Mouse (Mus musculus): ENCODE results near the gene Coro2a.
A peak's percentile ranks its signal among the peaks of the same experiment; 100 is the strongest.
"Not testable (repeated sequence)": the region's sequence is repeated elsewhere in the genome, so short reads cannot be mapped to it uniquely, and the experiment has no call there.

Gene Coro2a

GRCm38 (mm10) chr4:46601844-46602423, at the start of gene Coro2a:
Coro2a (minus strand) TSS chr4:46602202.
- peak; percentile 96 for DNase-seq

GRCm38 (mm10) chr4:46650086-46650753, 48.2 kb upstream of the Coro2a start, which contains the start of gene Tbc1d2:
Tbc1d2 (minus strand) TSS chr4:46650209.
- DNase-seq = peak; percentile 99

GRCm38 (mm10) chr4:46649161-46649560, 47.2 kb upstream of the Coro2a start:
- no peak for DNase-seq

GRCm38 (mm10) chr4:46643676-46644112, 41.7 kb upstream of the Coro2a start:
- peak; percentile 91 for DNase-seq

DNA sequence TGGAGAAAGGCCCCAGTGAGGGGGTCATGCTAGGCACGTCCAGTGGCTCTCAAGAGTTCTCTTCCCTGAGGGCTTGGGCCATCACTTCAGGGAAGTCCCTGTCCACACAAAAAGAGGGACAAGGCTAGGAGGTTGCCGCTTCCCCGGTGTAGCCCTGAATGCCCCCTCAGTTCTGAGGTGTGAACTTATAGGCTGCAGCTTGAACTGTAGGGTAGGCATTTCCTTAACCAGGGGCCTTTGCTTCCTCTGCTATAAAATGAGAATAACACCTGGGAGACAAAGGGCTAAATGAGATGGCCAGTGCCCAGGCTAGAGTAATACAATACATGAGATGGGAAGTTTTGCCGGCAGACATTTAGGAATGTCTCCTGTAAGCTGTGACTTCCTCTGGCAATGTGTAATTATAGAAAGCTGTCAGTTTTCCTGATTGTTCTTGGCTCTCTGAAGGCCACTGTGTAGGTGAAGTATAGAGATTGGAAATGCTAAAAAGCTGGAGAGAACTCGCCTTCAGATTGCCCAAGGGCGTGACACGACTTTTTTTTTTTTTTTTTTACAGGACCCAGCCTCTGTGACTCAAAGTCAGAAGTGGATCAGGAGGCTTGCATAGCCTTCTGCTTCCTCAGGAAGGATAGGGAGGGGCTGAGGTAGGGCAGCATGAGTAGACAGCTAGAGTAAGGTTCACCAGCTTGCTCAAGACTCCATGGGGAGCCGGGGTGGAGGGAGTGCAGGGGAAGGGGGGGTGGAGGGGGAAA, 41.1 kb upstream of the Coro2a start:
- DNase-seq = peak; percentile 98

GRCm38 (mm10) chr4:46641283-46641682, 39.3 kb upstream of the Coro2a start:
- DNase-seq = no peak

DNA sequence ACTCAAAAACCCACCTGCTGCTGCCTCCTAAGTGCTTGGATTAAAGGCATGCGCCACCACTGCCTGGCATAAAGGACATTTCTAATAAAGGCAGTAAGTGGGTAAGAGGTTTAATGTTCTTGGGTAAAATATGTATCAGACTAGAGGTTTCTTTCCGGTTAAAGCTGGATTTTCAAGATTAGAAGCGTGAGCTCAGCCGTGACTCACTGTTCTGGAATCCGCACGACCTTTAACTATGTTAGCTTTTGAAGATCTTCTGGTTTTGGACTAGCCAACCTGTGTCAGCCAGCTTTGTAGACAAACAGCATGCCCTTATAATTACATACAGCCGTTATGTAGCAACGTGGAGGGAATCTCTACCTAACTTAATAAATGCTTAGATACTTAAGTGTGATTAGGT, 37.9 kb upstream of the Coro2a start:
- DNase-seq = no peak

DNA sequence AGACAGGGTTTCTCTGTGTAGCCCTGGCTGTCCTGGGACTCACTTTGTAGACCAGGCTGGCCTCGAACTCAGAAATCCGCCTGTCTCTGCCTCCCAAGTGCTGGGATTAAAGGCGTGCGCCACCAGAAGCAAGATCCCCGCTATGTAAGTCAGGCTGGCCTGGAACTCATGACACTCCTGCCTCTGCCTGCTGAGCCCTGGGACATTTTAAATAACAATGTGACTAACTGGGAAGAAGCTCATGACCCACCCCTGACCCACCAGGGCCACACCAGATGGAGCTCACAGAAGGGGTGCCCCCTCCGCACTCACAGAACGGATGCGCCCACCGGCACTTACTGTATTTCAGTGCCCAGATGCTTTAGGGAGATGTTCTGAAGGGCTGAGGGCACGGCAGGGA, 35.2 kb upstream of the Coro2a start:
- not testable (repeated sequence) for DNase-seq

DNA sequence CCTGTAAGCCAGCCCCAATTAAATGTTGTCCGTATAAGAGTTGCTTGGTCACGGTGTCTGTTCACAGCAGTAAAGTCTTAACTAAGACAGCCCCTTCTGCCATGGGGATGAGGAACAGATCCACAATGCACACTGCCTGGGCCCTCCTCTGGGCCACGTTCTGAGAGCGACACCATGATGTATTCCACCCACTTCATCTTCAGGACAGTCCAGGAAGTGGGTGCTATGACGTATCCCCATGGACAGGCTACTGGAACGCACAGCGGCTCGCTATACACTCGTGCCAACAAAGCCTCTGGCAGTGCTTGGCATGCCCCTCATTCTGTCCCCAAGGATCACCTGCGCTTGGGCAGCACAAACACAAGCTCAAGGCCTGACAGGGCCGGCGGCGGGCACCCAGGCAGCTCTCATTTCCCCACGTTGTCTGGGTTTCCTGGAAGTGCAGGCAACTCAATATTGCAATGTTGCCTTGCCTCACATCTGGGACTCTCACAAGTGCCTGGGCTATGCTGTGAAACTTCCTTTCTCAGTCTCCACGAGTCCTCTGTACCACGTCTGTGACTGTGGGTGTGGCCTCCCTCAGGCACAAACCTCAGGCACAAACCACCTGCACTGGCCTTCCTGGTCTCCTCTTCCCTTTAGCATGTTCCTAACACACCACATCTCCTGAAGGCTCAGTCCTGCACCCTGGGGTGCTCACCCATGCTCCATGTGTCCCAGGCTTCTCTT, 33.9 kb upstream of the Coro2a start:
- no peak for DNase-seq

DNA sequence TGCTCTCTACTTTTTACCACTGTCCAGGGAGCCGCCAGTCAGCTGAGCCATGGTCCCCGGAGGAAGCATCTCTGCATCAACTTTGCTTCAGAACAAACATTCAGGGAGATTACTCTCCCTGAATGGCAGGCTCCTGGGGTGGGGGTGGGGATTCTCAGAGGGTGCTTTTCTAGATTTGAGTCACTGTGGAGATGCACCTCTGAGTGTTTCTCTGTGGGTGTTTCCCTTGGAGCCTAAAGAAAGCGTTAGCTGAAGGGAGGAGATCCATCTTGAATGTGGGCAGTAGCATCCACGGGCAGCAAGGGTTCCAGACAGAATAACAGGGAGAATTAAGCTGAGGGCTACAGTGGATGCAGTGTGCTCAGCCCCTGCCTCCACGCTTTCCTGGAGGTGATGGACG, 32.9 kb upstream of the Coro2a start:
- no peak for DNase-seq

DNA sequence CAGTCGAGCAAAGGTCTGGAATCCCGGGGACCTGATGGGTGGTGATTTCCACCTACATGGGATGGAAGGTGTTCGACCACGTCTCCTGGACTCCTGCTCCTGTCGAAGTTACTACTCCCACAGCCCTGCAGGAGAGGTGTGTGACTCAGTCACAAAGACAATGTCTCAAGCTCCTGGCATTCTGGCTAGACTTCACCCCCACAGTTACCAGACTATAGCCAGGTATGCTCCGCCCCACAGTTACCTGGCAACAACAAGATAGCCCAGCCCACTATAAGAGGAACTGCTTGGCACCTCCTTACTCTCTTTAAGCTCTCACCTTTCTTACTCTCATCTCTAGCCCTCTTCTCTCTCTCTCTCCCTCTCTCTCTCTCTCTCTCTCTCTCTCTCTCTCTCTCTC, 31.6 kb upstream of the Coro2a start:
- DNase-seq = not testable (repeated sequence)

- no peak for DNase-seq
Measured at GRCm38 (mm10) chr4:46632465-46632864, 30.5 kb upstream of the Coro2a start.

DNA sequence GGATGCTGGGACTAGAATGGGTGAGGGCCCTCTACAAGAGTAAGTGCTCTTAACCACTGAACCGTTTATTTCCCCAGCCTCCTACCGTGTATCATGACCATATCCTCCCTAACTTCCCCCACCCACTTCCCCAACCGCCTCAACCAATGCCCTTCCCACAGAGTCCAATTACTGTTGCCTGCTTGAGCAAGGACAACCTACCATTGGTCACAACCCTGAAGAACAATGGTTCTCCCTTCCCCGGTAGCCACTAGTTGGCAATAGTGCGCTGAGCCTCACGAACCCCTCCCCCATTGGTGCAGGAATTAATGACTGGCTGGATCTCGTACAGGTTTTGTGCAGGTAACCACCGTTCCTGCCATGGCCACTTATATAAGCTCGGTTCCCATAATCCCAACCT, 28.4 kb upstream of the Coro2a start:
- no peak for DNase-seq

GRCm38 (mm10) chr4:46628873-46629272, 26.9 kb upstream of the Coro2a start:
- no peak for DNase-seq

DNA sequence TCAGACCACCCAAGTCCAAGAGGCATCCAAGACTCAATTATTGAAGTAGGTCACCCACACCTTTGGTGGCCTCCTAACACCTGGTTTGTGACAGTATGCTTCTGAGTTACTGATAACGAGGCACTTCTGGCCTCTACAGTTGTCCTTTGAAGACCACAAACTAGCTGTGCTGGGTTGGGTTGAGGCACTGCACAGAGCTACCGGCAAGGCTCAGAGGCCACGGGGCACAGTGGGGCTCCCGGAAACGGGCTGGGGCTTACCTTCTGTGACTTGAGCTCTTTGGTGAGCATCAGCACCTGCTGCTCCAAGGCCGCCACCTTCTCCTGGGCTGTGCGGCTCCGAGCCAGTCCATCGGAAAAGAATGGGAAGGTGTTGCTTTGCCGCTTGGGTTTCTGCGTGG, 26.1 kb upstream of the Coro2a start:
- no peak for DNase-seq

DNA sequence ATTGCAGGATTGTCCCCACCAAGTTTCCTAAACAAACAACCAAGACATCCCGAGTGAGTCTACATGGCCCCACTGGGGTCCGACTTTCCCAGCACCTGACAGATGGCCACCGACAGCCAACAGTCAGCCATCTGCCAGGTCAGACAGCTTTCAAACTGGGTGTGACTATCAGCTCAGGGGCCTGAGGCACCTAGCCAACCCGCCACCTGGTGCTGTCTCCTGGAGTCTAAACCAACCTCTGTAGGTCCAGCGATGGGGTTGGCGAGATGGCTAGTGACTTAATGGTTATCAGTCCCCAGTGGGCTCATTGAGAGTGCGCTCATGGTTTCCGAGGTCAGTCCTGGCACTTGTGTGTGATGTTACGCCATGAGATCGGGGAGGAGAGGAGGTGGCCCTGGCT, 23.1 kb upstream of the Coro2a start:
- peak; percentile 85 for DNase-seq

- DNase-seq = no peak
Measured at GRCm38 (mm10) chr4:46623007-46623406, 21.0 kb upstream of the Coro2a start.

GRCm38 (mm10) chr4:46620946-46621345, 18.9 kb upstream of the Coro2a start:
- DNase-seq = no peak

DNA sequence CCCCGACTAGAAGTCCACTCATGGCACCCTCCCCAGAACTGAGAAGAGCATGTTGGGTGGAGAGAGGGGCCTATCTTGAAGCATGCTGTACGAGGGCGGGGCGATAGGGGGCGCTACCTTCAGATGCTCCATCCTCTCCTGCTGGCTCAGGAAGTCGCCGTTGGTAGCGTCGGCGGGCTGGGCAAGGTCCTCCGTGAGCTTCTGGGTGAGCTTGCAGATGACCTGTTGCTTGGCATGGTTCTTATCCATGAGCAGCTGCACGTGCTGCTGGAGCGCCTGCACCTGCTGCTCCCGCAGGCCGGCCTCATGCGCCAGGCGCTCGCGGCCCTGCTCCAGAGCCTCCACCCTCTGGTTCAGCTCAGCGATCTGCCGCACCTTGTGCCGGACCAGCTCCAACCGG, 18.3 kb upstream of the Coro2a start:
- no peak for DNase-seq

- DNase-seq = peak; percentile 84
Measured at GRCm38 (mm10) chr4:46618196-46618817, 16.3 kb upstream of the Coro2a start.

DNA sequence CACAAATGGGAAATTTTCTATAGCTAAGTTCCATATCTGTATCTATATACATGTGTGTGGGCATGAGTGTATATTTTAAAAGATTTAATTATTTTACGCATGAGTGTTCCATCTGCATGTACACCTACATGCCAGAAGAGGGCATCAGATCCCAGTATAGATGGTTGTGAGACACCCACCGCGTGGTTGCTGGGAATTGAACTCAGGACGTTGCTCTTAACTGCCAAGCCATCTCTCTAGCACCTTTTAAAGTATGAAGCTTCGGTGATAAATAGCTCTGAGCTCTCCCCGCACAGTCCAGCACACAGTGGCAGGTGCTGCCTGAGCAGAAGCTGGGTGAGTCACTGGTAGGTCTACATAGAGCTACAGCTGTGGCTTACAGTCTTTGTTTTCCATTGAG, 15.4 kb upstream of the Coro2a start:
- no peak for DNase-seq

DNA sequence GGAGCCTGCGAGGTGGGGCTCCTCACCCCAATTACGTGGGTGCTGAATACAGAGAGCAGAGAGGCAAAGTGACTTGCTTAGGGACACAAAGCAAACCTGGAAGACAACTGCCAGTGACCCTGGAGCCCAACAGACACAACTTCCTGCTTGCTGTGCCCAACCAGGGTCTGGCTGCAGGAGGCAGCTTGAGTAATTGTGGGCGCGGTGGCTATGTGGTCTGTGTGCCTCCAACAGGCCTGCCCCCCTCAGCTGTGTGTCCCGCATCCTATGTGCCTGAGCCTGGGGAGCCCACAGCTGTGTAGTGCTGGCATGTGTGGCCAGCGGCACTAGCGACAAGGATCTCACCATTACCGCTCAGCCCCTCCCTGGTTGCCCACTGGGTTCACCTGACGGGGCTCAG, 12.6 kb upstream of the Coro2a start:
- no peak for DNase-seq

GRCm38 (mm10) chr4:46613618-46614017, 11.6 kb upstream of the Coro2a start:
- DNase-seq = no peak

All from heart, adult 11 months (tissue).